Mouse (Mus musculus): Measurements from ENCODE around the gene Arvcf. TPM values are rescaled to one million over a fixed set of nuclear protein-coding genes. Genes with fewer than 3 reads are reported as not detected.

Gene Arvcf
- polyA plus RNA-seq, 1 experiment from 2014 or later, result 85.2 TPM

DNA sequence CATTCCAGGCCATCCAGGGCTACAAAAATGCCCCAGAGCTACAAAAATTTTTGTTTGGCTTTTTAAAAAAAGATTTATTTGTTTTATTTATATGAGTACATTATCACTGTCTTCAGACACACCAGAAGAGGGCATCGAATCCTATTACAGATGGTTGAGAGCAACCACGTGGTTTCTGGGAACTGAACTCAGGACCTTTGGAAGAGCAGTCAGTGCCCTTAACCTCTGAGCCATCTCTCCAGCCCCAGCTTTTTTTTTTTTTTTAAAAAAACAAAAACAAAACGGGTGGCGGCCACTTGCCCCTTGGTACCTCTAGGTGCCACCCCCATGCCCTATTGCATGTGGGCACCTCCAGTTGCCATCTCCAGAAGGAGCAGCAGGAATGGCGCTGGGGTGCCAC lies 69.5 kb downstream of the Arvcf start:
- Histone ChIP-seq H3K9me3 (no peaks in the 10 kb centered on the region), H3K27ac (replicated peaks) (no peak overlapping the region), H3K27me3 (no peaks in the 10 kb centered on the region), H3K4me1 (replicated peaks) (peaks cover 24% of the 10 kb centered on the region), H3K36me3 (peaks cover 35% of the 10 kb centered on the region), H3K4me2 (no peak overlapping the region), H3K4me3 (no peak overlapping the region), H3K9ac (no peak overlapping the region)
- ATAC-seq (ENCODE audit: low read depth), result no peak
- 90% methylated on average over 5 of the region's 5 CpGs for WGBS

DNA sequence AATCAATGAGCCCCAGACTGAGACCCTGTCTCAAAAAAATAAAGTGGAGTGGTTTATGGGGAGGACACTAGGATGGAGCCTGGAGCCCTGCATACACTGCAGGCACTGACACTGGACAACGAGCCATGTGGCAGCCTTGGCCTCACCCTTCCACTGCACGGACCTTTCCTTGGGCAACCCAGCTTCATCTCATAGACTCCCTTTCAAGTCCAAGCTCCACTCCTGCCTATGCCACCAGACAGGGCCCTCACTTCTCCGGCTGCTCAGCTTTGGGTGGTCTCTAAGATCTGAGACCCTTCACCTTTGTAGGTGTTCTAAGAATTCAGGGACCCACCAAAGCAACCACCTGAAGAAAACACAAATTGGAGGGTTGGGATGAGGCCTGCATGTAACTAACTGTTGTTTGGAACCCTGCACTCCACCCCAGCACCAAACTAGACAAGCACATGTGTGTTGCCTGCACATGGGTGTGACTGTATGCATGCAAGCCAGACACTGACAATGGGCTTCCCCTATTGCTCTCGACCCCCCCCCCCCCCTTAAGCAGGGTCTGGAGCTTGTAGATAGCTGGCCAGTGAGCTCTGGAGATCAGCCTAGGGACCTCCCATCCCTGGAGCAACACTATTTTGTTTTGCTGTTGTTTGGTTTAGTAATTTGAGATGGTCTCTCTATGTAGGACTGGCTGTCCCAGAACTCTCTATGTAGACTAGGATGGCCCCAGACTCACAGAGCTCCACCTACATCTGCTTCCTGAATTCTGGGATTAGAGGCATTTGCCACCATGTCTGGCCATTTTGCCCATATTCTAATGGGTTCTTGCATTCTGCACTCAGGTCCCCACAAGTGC lies 71.0 kb downstream of the Arvcf start:
- Histone ChIP-seq H3K36me3 (peaks cover 38% of the 10 kb centered on the region), H3K27ac (replicated peaks) (no peak overlapping the region), H3K9me3 (no peaks in the 10 kb centered on the region), H3K4me3 (no peak overlapping the region), H3K4me1 (replicated peaks) (peaks cover 32% of the 10 kb centered on the region), H3K9ac (no peak overlapping the region), H3K4me2 (no peak overlapping the region), H3K27me3 (no peaks in the 10 kb centered on the region)
- WGBS, result 88% methylated on average over 4 of the region's 4 CpGs
- ATAC-seq (ENCODE audit: low read depth), result no peak

GRCm38 (mm10) chr16:18419603-18420026 lies 71.6 kb downstream of the Arvcf start:
- Histone ChIP-seq H3K27me3 (no peaks in the 10 kb centered on the region), H3K4me3 (no peak overlapping the region), H3K4me2 (no peak overlapping the region), H3K27ac (replicated peaks) (no peak overlapping the region), H3K36me3 (peaks cover 38% of the 10 kb centered on the region), H3K4me1 (replicated peaks) (peaks cover 39% of the 10 kb centered on the region), H3K9ac (no peak overlapping the region), H3K9me3 (no peaks in the 10 kb centered on the region)
- ATAC-seq (ENCODE audit: low read depth), result no peak
- WGBS, result 81% methylated on average over 1 of the region's 1 CpGs

GRCm38 (mm10) chr16:18420571-18420970 lies 72.6 kb downstream of the Arvcf start:
- Histone ChIP-seq H3K4me3 (no peak overlapping the region), H3K9ac (no peak overlapping the region), H3K27ac (replicated peaks) (no peak overlapping the region), H3K4me1 (replicated peaks) (peaks cover 48% of the 10 kb centered on the region), H3K4me2 (no peak overlapping the region), H3K27me3 (no peaks in the 10 kb centered on the region), H3K9me3 (no peaks in the 10 kb centered on the region), H3K36me3 (peaks cover 34% of the 10 kb centered on the region)
- ATAC-seq (ENCODE audit: low read depth), result no peak
- whole genome bisulfite sequencing, result 60% methylated on average over 3 of the region's 3 CpGs

DNA sequence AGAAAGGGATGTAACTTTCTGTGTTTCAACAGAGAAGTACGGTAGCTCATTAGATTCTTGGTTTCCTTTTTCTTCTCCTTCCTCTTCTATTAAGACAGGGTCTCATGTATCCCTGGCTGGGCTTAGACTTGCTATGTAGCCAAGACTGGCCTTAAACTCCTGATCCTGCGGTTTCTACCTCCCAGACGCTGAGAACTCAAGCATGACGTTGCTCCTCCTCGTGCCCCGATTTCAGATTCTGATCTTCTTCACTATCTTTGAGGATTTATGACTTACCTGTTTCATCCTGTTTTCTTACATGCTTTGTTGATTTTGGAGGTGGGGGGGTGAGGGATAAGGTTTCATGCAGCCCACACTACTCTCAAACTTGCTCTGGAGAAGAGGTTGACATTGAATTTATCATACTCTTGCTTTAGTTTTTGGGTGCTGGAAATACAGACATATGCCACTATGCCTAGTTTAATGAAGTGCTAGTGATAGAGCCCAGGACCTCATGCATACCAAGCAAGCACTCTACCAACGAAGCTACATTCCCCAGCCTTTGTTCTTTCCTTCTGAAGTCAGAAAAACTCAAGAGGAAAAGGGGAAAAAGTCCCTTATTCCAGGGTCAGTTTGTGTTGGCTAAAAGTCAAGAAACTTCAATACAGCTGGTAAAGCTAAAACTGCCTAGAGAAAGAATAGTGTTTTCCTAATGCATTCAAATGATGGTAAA lies 75.4 kb downstream of the Arvcf start:
- peaks cover 43% of the 10 kb centered on the region for H3K4me1 ChIP-seq (replicated peaks)
- H3K4me2 ChIP-seq, result 0 out of 2 replicates have a peak overlapping the region, but pooled peaks have one; percentile 79
- H3K4me3 ChIP-seq, result no peak overlapping the region
- H3K9ac ChIP-seq, result no peak overlapping the region
- no peak for ATAC-seq (ENCODE audit: low read depth)
- WGBS, result 80% methylated on average over 7 of the region's 7 CpGs
- peaks cover 26% of the 10 kb centered on the region for H3K36me3 ChIP-seq
- H3K27me3 ChIP-seq, result no peaks in the 10 kb centered on the region
- peak overlapping the region; percentile 28 for H3K27ac ChIP-seq (replicated peaks)
- H3K9me3 ChIP-seq, result no peaks in the 10 kb centered on the region

DNA sequence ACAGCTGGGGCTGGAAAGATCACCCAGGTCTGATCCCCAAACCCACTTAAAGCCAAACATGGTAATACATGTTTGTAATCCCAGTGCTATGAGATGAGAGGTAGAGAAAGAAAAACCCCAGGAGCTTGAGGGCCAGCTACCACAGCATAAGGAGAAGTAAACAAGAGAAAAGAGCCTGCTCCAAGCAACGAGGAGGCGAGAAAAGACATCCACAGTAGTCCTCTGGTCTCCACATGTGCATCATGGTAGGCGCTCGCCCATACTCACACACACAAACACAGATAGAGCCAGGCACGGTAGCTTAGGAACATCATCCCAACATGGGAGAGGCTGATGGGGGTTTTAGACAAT lies 75.9 kb downstream of the Arvcf start:
- ATAC-seq (ENCODE audit: low read depth), result no peak
- H3K4me1 ChIP-seq (replicated peaks), result peaks cover 43% of the 10 kb centered on the region
- no peaks in the 10 kb centered on the region for H3K27me3 ChIP-seq
- peak overlapping the region; percentile 51; the same call in 1 of the 2 replicates for H3K9ac ChIP-seq
- no peaks in the 10 kb centered on the region for H3K9me3 ChIP-seq
- peaks cover 26% of the 10 kb centered on the region for H3K36me3 ChIP-seq
- H3K4me3 ChIP-seq, result no peak overlapping the region
- 89% methylated on average over 5 of the region's 5 CpGs for WGBS
- H3K4me2 ChIP-seq, result peak overlapping the region; percentile 79; the same call in 1 of the 2 replicates
- peak overlapping the region; percentile 28 for H3K27ac ChIP-seq (replicated peaks)

DNA sequence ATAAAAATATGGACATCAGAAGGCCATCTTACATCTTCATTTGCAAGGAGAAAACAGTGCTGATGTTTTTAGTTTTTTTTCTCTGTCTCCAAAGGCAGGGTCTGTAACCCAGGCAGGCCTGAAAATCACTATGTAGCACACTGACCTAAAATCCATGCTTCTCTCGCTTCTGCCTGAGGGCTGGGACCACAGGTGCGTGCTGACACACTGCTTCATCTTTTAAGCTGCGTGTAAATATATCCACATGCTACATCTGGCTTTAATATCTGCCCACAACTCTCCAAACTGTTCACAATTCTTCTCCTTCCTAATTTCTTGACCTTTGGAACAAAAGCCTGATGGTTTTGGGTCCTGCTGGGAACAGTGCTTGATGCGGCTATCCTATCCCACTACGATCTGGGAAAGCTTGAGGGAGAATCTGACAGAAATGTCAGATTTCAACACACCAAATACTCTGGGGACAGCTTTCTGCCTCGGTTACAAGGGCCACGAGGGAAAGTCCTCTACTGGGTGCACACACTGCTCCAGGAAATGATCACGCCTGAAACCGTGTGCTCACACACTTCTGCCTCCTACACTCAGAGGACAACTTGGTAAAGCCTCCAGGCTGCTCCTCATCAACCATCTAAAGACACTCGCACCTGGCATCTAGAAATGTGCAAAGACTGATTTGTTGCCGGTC lies 76.5 kb downstream of the Arvcf start:
- peak overlapping the region; percentile 51 for H3K9ac ChIP-seq
- peaks cover 26% of the 10 kb centered on the region for H3K36me3 ChIP-seq
- ATAC-seq (ENCODE audit: low read depth), result no peak
- H3K4me1 ChIP-seq (replicated peaks), result peaks cover 43% of the 10 kb centered on the region
- 76% methylated on average over 11 of the region's 11 CpGs for WGBS
- no peak overlapping the region for H3K4me3 ChIP-seq
- no peaks in the 10 kb centered on the region for H3K9me3 ChIP-seq
- H3K4me2 ChIP-seq, result peak overlapping the region; percentile 79
- no peaks in the 10 kb centered on the region for H3K27me3 ChIP-seq
- peak overlapping the region; percentile 28; the same call in 1 of the 2 replicates for H3K27ac ChIP-seq (replicated peaks)

DNA sequence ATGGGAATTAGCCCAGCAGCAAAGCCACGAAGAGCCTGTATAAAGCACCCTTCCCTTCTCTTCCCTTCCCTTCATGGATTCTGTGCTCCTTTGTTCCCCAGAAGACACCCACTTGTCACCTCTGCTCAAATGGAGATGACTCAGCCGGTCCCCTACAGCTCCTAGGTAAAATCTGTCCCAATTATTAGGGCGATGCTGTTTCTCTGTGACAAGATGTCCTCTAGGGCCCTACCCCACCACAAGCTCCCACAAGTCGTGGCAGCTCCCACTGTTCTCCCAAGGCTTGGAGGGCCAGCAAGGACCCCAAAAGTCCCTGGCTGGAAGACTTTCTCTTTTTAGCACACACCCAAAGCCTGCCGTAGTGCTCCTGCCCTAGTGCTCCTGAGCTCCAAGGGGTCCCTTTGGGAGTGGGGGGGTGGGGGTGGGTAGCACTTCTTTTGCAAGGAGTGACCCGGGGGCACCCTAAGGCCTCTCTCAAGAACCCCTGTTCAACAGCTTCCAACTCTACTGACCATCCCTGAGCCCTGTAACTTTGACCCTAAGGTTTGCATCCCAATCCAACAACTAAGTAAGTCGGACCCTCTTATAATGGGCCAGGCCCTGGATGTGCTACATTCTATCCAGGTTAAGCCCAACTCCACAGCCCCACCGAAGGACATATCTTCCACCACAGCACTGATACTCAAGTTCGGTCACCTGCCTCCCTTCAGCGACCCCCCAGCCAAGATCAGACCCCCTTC lies 77.7 kb downstream of the Arvcf start:
- no peaks in the 10 kb centered on the region for H3K9me3 ChIP-seq
- H3K9ac ChIP-seq, result peak overlapping the region; percentile 87
- peak overlapping the region; percentile 75 for H3K4me3 ChIP-seq
- H3K27me3 ChIP-seq, result no peaks in the 10 kb centered on the region
- H3K36me3 ChIP-seq, result peaks cover 24% of the 10 kb centered on the region
- ATAC-seq (ENCODE audit: low read depth), result peak; percentile 33
- 20% methylated on average over 10 of the region's 10 CpGs for WGBS
- H3K4me1 ChIP-seq (replicated peaks), result peaks cover 42% of the 10 kb centered on the region
- H3K4me2 ChIP-seq, result peak overlapping the region; percentile 79
- peak overlapping the region; percentile 70; the same call in 1 of the 2 replicates for H3K27ac ChIP-seq (replicated peaks)

- H3K9me3 ChIP-seq, result no peaks in the 10 kb centered on the region
- peaks cover 37% of the 10 kb centered on the region for H3K4me1 ChIP-seq (replicated peaks)
- H3K4me2 ChIP-seq, result peak within 1 kb of the TSS; percentile 79
- H3K27me3 ChIP-seq, result no peaks in the 10 kb centered on the region
- H3K4me3 ChIP-seq, result peak within 1 kb of the TSS; percentile 75
- peak within 1 kb of the TSS; percentile 87 for H3K9ac ChIP-seq
- WGBS, result 2% methylated on average over 50 of the region's 52 CpGs
- peaks cover 20% of the 10 kb centered on the region for H3K36me3 ChIP-seq
- peak; percentile 83 for ATAC-seq (ENCODE audit: low read depth)
- peak within 1 kb of the TSS; percentile 70 for H3K27ac ChIP-seq (replicated peaks)
Observed at GRCm38 (mm10) chr16:18426215-18426791, 78.3 kb downstream of the Arvcf start, which contains the start of gene Txnrd2. Txnrd2 (plus strand) TSS chr16:18426384.

DNA sequence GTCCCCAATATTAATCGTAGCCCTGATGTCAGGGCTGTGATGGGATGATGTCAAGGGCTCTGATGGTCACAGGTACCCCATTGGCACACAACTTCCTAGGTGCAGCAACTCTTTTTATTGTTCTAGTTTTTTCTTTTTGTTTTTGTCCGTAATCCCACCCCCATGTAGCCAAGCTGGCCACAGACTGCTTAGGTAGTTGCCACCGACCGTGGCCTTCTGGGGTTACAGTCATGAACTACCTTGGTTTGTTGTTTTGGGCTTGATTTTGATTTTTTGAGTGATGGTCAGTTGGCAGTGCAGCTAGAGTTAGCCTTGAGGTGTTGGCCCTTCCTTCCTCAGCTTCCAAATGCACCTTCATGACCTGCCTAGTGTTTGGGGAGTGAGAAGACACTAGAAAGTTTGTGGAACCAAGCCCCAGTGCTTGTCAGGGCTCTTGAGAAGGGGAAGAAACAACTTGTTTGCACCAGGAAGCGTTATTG lies 78.9 kb downstream of the Arvcf start, which contains the start of gene Comt:
TSS of gene Comt (minus strand) at position 51 of the 479 bp plus-strand sequence.
- H3K4me1 ChIP-seq (replicated peaks), result peaks cover 37% of the 10 kb centered on the region
- WGBS, result 60% methylated on average over 5 of the region's 5 CpGs
- no peak; the same call in none of the 2 replicates for ATAC-seq (ENCODE audit: low read depth)
- H3K9ac ChIP-seq, result peak within 1 kb of the TSS; percentile 87
- peak within 1 kb of the TSS; percentile 75 for H3K4me3 ChIP-seq
- peak within 1 kb of the TSS; percentile 79 for H3K4me2 ChIP-seq
- H3K9me3 ChIP-seq, result no peaks in the 10 kb centered on the region
- H3K27me3 ChIP-seq, result no peaks in the 10 kb centered on the region
- peaks cover 17% of the 10 kb centered on the region for H3K36me3 ChIP-seq
- peak within 1 kb of the TSS; percentile 70 for H3K27ac ChIP-seq (replicated peaks)

DNA sequence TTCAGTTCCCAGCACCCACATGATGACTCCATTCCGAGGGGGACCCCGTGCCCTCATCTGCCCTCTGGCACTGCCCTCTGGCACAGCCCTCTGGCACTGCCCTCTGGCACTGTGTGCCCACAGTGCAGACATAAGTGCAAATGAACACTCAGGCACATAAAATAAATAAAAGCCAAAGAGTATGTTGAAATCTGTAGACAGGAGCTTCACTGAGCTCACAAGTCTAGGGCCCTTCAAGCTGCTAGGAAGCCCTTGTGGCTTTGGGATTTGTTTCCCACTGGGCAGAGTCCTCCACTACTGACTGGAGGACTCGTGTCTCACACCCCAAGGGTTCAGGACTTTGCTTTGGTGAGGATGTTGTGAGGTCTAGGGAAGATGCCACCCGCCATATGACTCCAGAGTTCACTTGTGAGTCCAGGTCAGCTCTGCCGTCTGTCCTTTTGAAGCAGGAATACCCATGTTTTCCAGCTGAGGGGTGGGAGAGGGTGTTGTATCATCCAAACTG lies 80.1 kb downstream of the Arvcf start:
- H3K9me3 ChIP-seq, result no peaks in the 10 kb centered on the region

More for the DNA sequence above, 80.1 kb downstream of the Arvcf start:
- Histone ChIP-seq H3K4me2 (no peak overlapping the region), H3K36me3 (0 out of 2 replicates have a peak, but pooled peaks cover 6% of the 10 kb centered on the region), H3K4me1 (replicated peaks) (peaks cover 37% of the 10 kb centered on the region), H3K27me3 (no peaks in the 10 kb centered on the region), H3K9ac (no peak overlapping the region), H3K27ac (replicated peaks) (no peak overlapping the region), H3K4me3 (no peak overlapping the region)
- WGBS, result 88% methylated on average over 5 of the region's 5 CpGs
- ATAC-seq (ENCODE audit: low read depth), result no peak
